Mouse (Mus musculus): ENCODE results near the gene Olfr374.
"Not testable (repeated sequence)": the region's sequence is repeated elsewhere in the genome, so short reads cannot be mapped to it uniquely, and the experiment has no call there.

Gene Olfr374

DNA sequence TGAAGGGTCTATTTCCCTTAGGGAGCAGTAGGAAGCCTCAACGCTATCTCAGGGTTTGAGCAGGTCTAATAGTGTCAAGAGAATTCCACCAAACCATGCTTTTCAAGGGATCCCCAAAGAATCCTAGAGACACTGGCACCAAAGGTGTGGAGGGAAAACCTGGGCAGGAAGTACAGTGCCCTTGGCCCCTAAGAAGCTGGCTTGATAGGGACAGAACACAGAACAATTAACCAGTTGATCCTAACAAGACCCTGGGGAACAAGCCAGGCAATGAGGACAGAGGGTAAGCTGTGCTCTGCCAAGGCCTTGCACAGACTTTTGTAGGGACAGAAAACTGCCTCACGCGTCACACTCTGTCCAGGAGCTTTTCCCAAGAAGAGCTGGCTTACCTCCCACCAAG lies at the start of gene Olfr374:
TSS of gene Olfr374 (plus strand) at position 301 of the 400 bp plus-strand sequence.
- no peak for DNase-seq (ENCODE audit: low read depth)

- DNase-seq (ENCODE audit: low read depth): not testable (repeated sequence)
These were observed 49.2 kb upstream of the Olfr374 start for GRCm38 (mm10) chr8:72057643-72058042.

DNA sequence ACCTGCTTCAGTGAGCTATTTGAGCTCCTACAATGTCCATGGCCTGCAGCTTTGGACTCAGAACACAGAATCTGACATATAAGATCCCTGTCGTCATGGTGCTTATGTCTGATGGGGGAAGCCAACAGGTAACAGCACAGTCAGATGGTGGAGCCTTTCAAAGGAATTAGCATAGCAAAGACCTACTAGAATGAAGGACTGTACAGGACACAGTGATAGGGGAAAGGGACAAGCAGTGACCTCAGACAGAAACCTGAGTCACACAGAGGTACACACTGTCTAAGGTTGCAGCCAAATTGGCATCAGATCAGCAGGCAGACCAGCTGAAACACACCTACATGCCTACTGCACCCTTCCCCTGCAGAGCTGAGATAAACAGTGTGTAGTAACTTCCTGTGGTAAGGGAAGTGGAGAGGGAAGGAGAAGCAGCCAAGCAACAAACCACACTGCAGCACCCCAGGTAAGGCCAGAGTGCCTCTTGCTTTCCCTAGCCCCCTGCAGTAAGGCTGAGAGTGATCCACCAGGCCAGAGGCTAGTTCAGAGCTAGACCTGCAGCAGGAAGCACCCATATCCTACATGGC lies 39.9 kb upstream of the Olfr374 start:
- DNase-seq (ENCODE audit: low read depth): not testable (repeated sequence)

DNA sequence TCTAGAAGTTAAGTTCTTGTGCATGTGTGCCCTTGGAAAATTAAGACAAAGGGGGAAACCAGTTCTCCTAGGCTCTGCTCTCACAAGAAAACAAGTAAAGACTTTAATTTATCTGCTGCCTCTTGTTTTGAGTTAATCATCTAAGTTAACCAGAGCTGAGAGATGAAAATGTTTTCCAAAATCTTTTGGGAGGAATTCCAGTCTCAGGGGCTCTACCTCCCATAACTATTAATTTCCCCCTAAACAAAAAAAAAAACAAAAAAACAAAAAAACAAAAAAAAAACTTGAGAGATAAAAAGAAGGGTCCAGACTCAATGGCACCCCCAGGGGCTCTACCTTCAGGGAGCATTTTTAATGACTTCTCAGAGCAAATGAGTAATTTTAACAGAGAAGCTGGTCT lies 24.0 kb upstream of the Olfr374 start, which contains the start of gene Olfr373:
TSS of gene Olfr373 (plus strand) at position 301 of the 400 bp plus-strand sequence.
- not testable (repeated sequence) for DNase-seq (ENCODE audit: low read depth)

DNA sequence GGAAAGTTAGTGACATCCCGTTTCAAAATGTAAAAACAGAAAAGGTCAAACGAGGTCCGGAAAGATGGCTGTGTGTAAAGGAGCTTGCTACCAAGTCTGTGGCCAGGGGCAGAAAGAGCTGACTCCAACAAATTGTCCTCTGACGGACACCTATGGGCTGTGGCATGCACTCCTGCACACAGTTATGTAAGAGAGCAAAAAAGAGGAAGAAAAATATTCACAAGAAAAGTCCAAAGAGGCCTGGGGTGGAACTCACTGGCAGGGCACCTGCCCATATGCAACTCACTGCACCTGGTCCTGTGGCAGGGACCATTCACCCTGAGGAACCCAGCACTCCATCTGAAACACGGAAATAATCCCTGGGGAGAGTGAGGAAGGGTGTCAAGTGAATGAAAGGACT lies 22.1 kb upstream of the Olfr374 start:
- DNase-seq (ENCODE audit: low read depth): no peak

GRCm38 (mm10) chr8:72087611-72088010 lies 19.2 kb upstream of the Olfr374 start:
- DNase-seq (ENCODE audit: low read depth): not testable (repeated sequence)

DNA sequence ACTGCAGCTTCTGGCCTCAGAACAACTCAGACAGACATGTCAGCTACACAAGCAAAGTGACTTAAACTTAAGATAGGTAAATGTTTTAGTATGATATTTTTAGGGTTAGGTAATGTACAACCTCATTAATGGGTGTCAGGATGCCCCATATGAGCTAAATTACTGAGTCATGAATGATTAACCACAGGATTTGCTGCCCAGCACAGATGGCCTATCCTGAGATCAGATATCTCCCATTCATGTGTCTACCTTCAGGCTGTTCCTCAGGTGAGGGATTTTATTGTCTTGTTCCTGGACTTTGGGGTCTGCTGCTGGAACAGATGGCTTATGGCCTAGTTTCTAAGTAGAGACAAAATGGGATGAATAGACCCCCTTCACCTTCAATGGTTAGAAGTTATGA lies 10.1 kb upstream of the Olfr374 start:
- not testable (repeated sequence) for DNase-seq (ENCODE audit: low read depth)

DNA sequence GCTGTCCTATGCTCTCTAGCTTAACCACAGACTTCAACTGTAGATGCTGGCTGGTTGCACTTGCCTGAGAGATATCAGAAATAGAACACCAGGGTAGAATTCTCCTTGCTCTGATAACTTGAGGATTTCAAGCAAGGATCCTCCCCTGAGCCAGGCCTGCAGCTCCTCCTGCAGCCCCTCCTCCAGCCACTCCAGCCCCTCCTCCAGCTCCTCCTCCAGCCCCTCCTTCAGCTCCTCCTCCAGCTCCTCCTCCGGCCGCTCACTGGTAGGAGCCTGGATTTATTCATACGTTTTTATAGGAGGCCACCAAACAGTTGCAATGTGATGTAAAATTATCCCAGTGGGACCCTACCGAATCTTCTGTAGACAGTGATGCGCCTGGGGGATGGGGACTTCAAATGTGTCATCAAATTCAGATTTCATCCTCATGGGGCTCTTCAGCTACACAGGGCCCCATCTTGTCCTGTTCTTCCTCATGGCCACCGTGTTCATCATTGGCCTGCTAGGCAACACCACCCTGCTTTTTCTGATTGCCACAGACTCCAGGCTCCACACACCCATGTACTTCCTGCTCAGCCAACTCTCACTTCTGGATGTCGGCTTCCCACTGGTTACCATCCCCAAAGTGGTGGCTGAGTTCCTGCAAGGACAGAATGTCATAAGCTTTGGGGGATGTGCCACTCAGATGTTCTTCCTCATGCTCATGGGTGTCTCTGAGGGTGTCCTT lies 7.3 kb upstream of the Olfr374 start:
- DNase-seq (ENCODE audit: low read depth): not testable (repeated sequence)

DNA sequence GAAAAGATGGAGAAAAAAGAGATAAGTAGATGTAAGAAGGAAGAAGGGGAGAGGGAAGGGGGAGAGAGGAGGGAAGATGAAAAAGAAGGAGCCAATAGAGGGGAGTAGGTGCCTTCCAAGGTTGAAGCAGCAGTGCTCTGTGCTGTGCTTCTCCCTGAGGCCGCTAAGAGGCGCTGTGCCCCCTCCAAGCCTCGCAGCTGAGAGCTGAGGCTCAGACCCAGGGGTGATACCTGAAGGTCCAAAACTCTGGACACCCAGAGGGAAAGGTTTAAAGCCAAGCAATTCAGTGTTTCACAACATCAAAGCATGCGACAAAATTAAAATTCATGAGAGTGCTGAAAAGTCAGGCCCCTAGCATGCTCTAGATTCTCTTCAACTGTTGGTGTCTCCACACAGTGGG lies 1.7 kb upstream of the Olfr374 start:
- DNase-seq (ENCODE audit: low read depth): no peak

GRCm38 (mm10) chr8:72110876-72111275 lies 4.0 kb downstream of the Olfr374 start:
- DNase-seq (ENCODE audit: low read depth): no peak

- DNase-seq (ENCODE audit: low read depth): no peak
These were observed 5.6 kb downstream of the Olfr374 start for GRCm38 (mm10) chr8:72112486-72112885.

DNA sequence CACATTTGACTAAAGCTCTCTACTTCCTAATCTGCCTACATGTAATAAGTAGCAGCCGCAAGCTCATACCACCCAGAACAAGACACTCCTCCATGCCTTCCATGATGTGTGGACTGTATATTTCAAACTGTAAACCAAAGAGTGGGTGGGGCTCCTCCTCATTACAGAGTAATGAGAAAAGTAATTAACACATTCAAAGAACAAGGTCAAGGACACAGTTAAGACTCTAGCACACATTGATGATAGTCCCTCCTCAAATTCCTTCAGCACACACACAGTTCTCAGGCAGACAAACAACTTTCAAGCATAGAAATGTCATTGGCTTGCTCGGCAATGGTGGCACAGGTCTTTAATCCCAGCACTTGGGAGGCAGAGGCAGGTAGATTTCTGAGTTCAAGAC lies 8.4 kb downstream of the Olfr374 start:
- no peak for DNase-seq (ENCODE audit: low read depth)

GRCm38 (mm10) chr8:72118616-72119015 lies 11.8 kb downstream of the Olfr374 start:
- DNase-seq (ENCODE audit: low read depth): no peak

- DNase-seq (ENCODE audit: low read depth): not testable (repeated sequence)
These were observed 14.6 kb downstream of the Olfr374 start for GRCm38 (mm10) chr8:72121486-72121885.

GRCm38 (mm10) chr8:72121997-72122396 lies 15.2 kb downstream of the Olfr374 start:
- no peak for DNase-seq (ENCODE audit: low read depth)

GRCm38 (mm10) chr8:72127834-72128233 lies 21.0 kb downstream of the Olfr374 start:
- DNase-seq (ENCODE audit: low read depth): no peak

DNA sequence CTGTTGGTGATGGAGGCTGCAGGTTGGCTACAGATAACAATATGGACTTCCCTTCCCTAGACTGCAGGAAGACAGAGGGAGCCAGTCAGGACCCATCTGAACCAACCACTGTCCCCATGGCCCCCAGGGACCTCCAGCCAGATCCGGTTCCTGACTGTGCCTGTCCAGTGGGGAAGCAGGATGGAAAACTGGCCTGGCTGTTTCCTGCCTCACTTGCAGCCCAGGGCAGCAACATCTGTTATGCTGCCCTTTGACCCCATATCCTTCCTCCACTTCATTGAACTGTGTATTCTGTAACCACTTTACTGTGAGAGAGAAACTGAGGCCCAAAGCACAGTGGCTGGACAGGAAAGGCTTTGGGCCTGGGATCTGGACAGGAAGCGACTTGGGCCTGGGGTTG lies 24.4 kb downstream of the Olfr374 start:
- no peak for DNase-seq (ENCODE audit: low read depth)

- no peak for DNase-seq (ENCODE audit: low read depth)
These were observed 25.1 kb downstream of the Olfr374 start for GRCm38 (mm10) chr8:72131901-72132300.

DNA sequence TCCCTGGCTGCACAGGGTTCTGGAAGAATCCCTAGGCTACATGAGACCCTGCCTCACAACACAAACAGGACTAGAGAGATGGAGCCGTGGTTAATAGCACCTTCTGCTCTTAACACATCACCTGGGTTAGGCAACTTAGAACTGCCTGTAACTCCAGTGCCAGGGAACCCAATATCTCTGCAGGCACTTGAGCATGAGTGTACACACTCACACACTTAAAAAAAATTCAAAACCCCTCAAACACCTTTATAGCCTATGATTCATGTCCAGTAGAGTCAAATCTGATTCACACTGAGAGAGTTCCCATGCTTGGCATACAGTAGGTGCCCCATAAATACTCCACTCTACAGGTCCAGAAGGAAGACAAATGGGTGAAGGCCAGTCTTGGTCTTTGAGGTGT lies 25.6 kb downstream of the Olfr374 start:
- DNase-seq (ENCODE audit: low read depth): no peak

GRCm38 (mm10) chr8:72132891-72133290 lies 26.1 kb downstream of the Olfr374 start:
- DNase-seq (ENCODE audit: low read depth): no peak

GRCm38 (mm10) chr8:72133507-72133906 lies 26.7 kb downstream of the Olfr374 start:
- no peak for DNase-seq (ENCODE audit: low read depth)

DNA sequence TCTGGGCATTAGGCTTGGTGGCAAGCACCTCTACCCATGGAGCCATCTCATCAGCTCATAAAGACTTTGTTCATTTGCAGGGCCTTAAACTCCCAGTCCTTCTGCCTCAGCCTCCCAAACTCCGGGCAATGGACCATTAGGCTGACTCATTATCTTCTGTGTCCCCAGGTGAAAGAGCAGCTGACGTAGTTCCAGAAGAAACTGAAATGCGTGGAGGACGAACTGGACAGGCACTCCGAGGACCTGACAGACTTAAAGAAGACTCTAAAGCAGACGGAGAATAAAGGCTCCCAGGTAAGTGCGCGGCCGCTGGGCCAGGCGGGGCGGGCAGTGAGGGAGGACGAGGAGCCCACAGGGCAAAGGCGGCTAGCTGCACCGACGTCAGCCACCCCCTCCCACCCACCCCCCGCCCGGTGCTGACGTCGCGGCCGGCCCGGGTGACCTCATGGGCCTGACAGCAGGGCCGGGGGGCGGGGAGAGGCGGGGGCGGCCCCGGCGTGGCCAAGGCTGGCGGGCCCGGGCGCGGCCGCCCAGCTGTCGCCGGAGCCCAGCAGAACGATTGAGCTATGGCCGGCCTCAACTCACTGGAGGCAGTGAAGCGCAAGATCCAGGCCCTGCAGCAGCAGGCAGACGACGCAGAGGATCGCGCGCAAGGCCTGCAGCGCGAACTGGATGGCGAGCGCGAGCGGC lies 28.1 kb downstream of the Olfr374 start, which contains the start of gene Tpm4:
TSS of gene Tpm4 (plus strand) at position 220 of the 690 bp plus-strand sequence.
- no peak for DNase-seq (ENCODE audit: low read depth)
